Mouse (Mus musculus): ENCODE results near the gene Gm5089. TPM values are rescaled to one million over a fixed set of nuclear protein-coding genes. Genes with fewer than 3 reads are reported as not detected.

The Gm5089 gene
- polyA plus RNA-seq, 1 experiment, result 0.49 TPM

GRCm38 (mm10) chr14:122481181-122481580 is 30.3 kb upstream of the Gm5089 start:
- Histone ChIP-seq H3K27me3 (ENCODE audit: control insufficient read depth, insufficient read depth, low read length) (no peaks in the 10 kb centered on the region), H3K4me3 (replicated peaks; ENCODE audit: insufficient read depth, low read depth, low read length) (peak overlapping the region; percentile 98), H3K27ac (ENCODE audit: insufficient read depth, low read length) (peak overlapping the region; percentile 99), H3K4me1 (ENCODE audit: control insufficient read depth, insufficient read depth, low read length) (no peaks in the 10 kb centered on the region)
- 0 out of 2 replicates have a peak, but pooled peaks have one; percentile 33 for TF ChIP-seq POLR2A (IDR thresholded peaks at IDR 0.05; ENCODE audit: borderline replicate concordance, insufficient read depth, low read length)
- no peak for TF ChIP-seq CTCF (IDR thresholded peaks at IDR 0.05; ENCODE audit: borderline replicate concordance, insufficient read depth, low read depth, low read length)
- WGBS, result 6% methylated on average over 15 of the region's 15 CpGs
- peak; percentile 77 to 83 for DNase-seq

DNA sequence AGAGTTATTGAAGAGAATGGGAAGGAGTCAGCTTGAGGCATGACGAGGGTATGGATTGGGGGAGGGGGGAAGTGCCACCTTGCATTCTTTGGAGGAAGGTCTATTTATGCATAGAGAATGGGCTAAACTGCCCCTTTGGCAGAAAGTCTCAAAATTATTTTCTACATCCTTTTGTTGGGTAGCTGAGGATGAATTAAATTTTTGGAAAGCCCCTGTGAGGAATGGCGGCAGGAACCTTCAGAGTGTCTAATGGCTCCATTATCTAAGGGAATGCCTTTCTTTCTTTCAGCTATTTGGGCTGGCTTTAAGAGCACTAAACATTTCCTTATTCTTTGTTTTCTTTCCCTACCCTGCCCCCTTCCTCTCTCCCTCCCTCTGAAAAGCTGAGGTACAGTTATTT is 29.4 kb upstream of the Gm5089 start:
- TF ChIP-seq CTCF (IDR thresholded peaks at IDR 0.05; ENCODE audit: borderline replicate concordance, insufficient read depth, low read depth, low read length) (no peak), POLR2A (IDR thresholded peaks at IDR 0.05; ENCODE audit: borderline replicate concordance, insufficient read depth, low read length) (no peak)
- peak overlapping the region; percentile 98 for H3K4me3 ChIP-seq (replicated peaks; ENCODE audit: insufficient read depth, low read depth, low read length)
- 4% methylated on average over 2 of the region's 2 CpGs for WGBS

DNA sequence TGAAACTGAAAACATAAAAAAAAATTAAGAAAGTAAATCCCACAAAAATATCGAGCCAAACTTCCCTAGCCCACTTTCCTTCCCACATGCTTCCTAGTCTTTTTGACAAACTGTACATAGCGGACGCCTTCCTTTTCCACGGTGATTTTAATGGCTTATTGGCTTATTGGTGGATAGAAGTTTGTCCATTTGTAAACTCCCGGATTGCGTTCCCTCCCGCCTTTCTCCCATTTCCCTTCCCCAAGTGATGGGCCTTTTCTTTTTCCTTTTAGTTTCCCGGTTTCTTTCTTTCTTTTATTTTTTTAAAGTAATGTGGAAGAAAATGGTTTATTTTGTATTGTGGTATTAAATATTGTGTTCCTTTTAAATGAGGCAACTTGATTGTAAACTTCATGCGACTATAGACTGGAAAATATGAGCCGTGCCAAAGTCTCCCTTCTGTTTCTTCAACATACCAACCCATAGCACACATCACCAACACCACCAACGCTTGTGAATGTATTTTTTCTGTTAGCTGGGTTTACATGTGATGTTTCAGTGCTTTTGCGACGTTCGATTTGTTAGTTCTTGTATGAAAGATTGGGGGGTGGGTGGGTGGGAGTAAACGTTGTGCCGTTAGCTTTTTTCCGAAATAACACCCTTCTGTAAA is 28.7 kb upstream of the Gm5089 start:
- Histone ChIP-seq H3K27ac (ENCODE audit: insufficient read depth, low read length) (peak overlapping the region; percentile 56; the same call in 1 of the 2 replicates), H3K27me3 (ENCODE audit: control insufficient read depth, insufficient read depth, low read length) (no peaks in the 10 kb centered on the region), H3K4me3 (replicated peaks; ENCODE audit: insufficient read depth, low read depth, low read length) (peak overlapping the region; percentile 98), H3K4me1 (ENCODE audit: control insufficient read depth, insufficient read depth, low read length) (no peaks in the 10 kb centered on the region)
- TF ChIP-seq POLR2A (IDR thresholded peaks at IDR 0.05; ENCODE audit: borderline replicate concordance, insufficient read depth, low read length) (no peak), CTCF (IDR thresholded peaks at IDR 0.05; ENCODE audit: borderline replicate concordance, insufficient read depth, low read depth, low read length) (no peak)
- DNase-seq, result no peak
- 4% methylated on average over 17 of the region's 17 CpGs for WGBS

More for the DNA sequence above, 29.4 kb upstream of the Gm5089 start:
- no peak for DNase-seq
- Histone ChIP-seq H3K4me1 (ENCODE audit: control insufficient read depth, insufficient read depth, low read length) (no peaks in the 10 kb centered on the region), H3K27me3 (ENCODE audit: control insufficient read depth, insufficient read depth, low read length) (no peaks in the 10 kb centered on the region), H3K27ac (ENCODE audit: insufficient read depth, low read length) (peak overlapping the region; percentile 71; the same call in 1 of the 2 replicates)

GRCm38 (mm10) chr14:122478574-122479011 is 27.7 kb upstream of the Gm5089 start:
- Histone ChIP-seq H3K4me3 (replicated peaks; ENCODE audit: insufficient read depth, low read depth, low read length) (peak overlapping the region; percentile 98), H3K4me1 (ENCODE audit: control insufficient read depth, insufficient read depth, low read length) (no peaks in the 10 kb centered on the region), H3K27me3 (ENCODE audit: control insufficient read depth, insufficient read depth, low read length) (no peaks in the 10 kb centered on the region), H3K27ac (ENCODE audit: insufficient read depth, low read length) (peak overlapping the region; percentile 91)
- peak; percentile 63 to 81 for DNase-seq
- WGBS, result 1% methylated on average over 22 of the region's 22 CpGs
- TF ChIP-seq CTCF (IDR thresholded peaks at IDR 0.05; ENCODE audit: borderline replicate concordance, insufficient read depth, low read depth, low read length) (no peak), POLR2A (IDR thresholded peaks at IDR 0.05; ENCODE audit: borderline replicate concordance, insufficient read depth, low read length) (peak; percentile 14; the same call in 1 of the 2 replicates)

- H3K27me3 ChIP-seq (ENCODE audit: control insufficient read depth, insufficient read depth, low read length), result no peaks in the 10 kb centered on the region
- H3K4me1 ChIP-seq (ENCODE audit: control insufficient read depth, insufficient read depth, low read length), result no peaks in the 10 kb centered on the region
- 2% methylated on average over 9 of the region's 9 CpGs for WGBS
- no peak for DNase-seq
- peak overlapping the region; percentile 91 for H3K27ac ChIP-seq (ENCODE audit: insufficient read depth, low read length)
- H3K4me3 ChIP-seq (replicated peaks; ENCODE audit: insufficient read depth, low read depth, low read length), result peak overlapping the region; percentile 98
- TF ChIP-seq POLR2A (IDR thresholded peaks at IDR 0.05; ENCODE audit: borderline replicate concordance, insufficient read depth, low read length) (no peak), CTCF (IDR thresholded peaks at IDR 0.05; ENCODE audit: borderline replicate concordance, insufficient read depth, low read depth, low read length) (no peak)
Measured at GRCm38 (mm10) chr14:122477971-122478573, 27.2 kb upstream of the Gm5089 start.

- Histone ChIP-seq H3K4me3 (replicated peaks; ENCODE audit: insufficient read depth, low read depth, low read length) (peak overlapping the region; percentile 98), H3K27ac (ENCODE audit: insufficient read depth, low read length) (peak overlapping the region; percentile 98), H3K27me3 (ENCODE audit: control insufficient read depth, insufficient read depth, low read length) (no peaks in the 10 kb centered on the region), H3K4me1 (ENCODE audit: control insufficient read depth, insufficient read depth, low read length) (no peaks in the 10 kb centered on the region; the same call in 1 of the 2 replicates)
- DNase-seq, result peak in 1 of 2 experiments; percentile 63
- WGBS, result 1% methylated on average over 20 of the region's 20 CpGs
- TF ChIP-seq POLR2A (IDR thresholded peaks at IDR 0.05; ENCODE audit: borderline replicate concordance, insufficient read depth, low read length), result 0 out of 2 replicates have a peak, but pooled peaks have one; percentile 11
- no peak for TF ChIP-seq CTCF (IDR thresholded peaks at IDR 0.05; ENCODE audit: borderline replicate concordance, insufficient read depth, low read depth, low read length)
Measured at GRCm38 (mm10) chr14:122477261-122477671, 26.4 kb upstream of the Gm5089 start.

DNA sequence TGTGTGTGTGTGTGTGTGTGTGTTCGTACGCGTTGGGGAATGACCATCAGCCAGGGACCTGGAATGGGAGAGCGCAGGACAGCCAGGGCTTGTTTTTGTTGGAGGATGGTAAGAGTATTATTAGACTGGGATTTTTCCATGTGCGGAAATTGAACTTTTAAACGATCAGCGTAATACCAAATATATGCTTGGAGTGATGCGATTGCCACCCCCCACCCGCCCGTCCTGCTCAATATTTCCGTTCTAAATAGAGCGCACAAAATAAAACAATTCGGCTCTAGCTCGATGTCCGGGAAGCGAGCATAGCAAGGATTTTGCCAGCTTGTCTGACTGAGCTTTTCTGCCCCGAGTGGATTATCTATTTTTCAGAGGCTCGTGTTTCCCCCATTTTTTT is 25.9 kb upstream of the Gm5089 start:
- Histone ChIP-seq H3K4me1 (ENCODE audit: control insufficient read depth, insufficient read depth, low read length) (no peaks in the 10 kb centered on the region; the same call in 1 of the 2 replicates), H3K4me3 (replicated peaks; ENCODE audit: insufficient read depth, low read depth, low read length) (peak overlapping the region; percentile 98), H3K27me3 (ENCODE audit: control insufficient read depth, insufficient read depth, low read length) (no peaks in the 10 kb centered on the region), H3K27ac (ENCODE audit: insufficient read depth, low read length) (peak overlapping the region; percentile 98)
- TF ChIP-seq CTCF (IDR thresholded peaks at IDR 0.05; ENCODE audit: borderline replicate concordance, insufficient read depth, low read depth, low read length), result no peak
- TF ChIP-seq POLR2A (IDR thresholded peaks at IDR 0.05; ENCODE audit: borderline replicate concordance, insufficient read depth, low read length), result 0 out of 2 replicates have a peak, but pooled peaks have one; percentile 17
- WGBS, result under 1% methylated on average over 18 of the region's 18 CpGs
- DNase-seq, result no peak

All from cerebellum, adult 2 months (tissue).